Mouse (Mus musculus) hindbrain, postnatal 0 days (tissue): ENCODE data around the gene Ina. TPM values are rescaled to one million over a fixed set of nuclear protein-coding genes. Genes with fewer than 3 reads are reported as not detected.

Experiments
- ATAC-seq: fragments of 200-750 bp; cut with Nextera tagmentation; 2 replicates; pipeline ENCODE4 v1.8.0; 2017; ENCODE audit warnings: mild to moderate bottlenecking, moderate TSS enrichment, moderate library complexity
- DNase-seq: peaks from one replicate; pipeline ENCODE4 v3.0.0-alpha.2; 2015; ENCODE audit warnings: low spot score
- H3K27ac ChIP-seq: fragments of 300-500 bp; sonication (generic); 2 replicates; pipeline ENCODE4 v1.5.1; 2014; ENCODE audit warnings: mild to moderate bottlenecking
- H3K27me3 ChIP-seq: fragments of 300-500 bp; sonication (generic); 2 replicates; pipeline ENCODE4 v1.6.1; 2014; ENCODE audit warnings: low read length, mixed read lengths; ENCODE audit not compliant: insufficient read depth
- H3K36me3 ChIP-seq: fragments of 300-500 bp; sonication (generic); 2 replicates; pipeline ENCODE4 v1.6.1; 2014; ENCODE audit warnings: low read length, mixed read lengths; ENCODE audit not compliant: insufficient read depth
- H3K4me1 ChIP-seq: fragments of 300-500 bp; sonication (generic); 2 replicates; pipeline ENCODE4 v1.6.1; 2014; ENCODE audit warnings: antibody characterized with exemption, low read length, mixed read lengths; ENCODE audit not compliant: insufficient read depth
- H3K4me2 ChIP-seq: fragments of 300-500 bp; sonication (generic); 2 replicates; pipeline ENCODE4 v1.6.1; 2014; ENCODE audit warnings: low read depth, mild to moderate bottlenecking, low read length, moderate library complexity, mixed read lengths
- H3K4me3 ChIP-seq: fragments of 300-500 bp; sonication (generic); 2 replicates; pipeline ENCODE4 v1.5.1; 2014; ENCODE audit warnings: low read length
- H3K9ac ChIP-seq: fragments of 300-500 bp; sonication (generic); replicated peaks from 2 replicates; pipeline ENCODE4 v1.6.1; 2014; ENCODE audit warnings: mild to moderate bottlenecking, low read length, moderate library complexity, mixed read lengths
- H3K9me3 ChIP-seq: fragments of 300-500 bp; sonication (generic); 2 replicates; pipeline ENCODE4 v1.6.1; 2016; ENCODE audit warnings: low read length, mixed read lengths
- CTCF ChIP-seq: IDR thresholded peaks from 2 replicates; pipeline ENCODE4 v1.5.1; 2016; ENCODE audit warnings: antibody characterized with exemption, control low read depth, low read depth
- WGBS: fragments of 180-500 bp; shearing (Covaris S2); extraction: QIAGEN DNeasy Blood & Tissue Kit; methylation state at CpG from one replicate; pipeline ENCODE4 v1.1.7; 2014; 5-methylcytosine and 5-hydroxymethylcytosine counted together
- polyA plus RNA-seq: library from polyadenylated mRNA; unstranded; fragments of >200 nt; fragmentation: Nextera tagmentation; extraction: Ambion mirVana; gene quantifications from 2 replicates; pipeline ENCODE4 v1.2.1, GENCODE M21; 2015
- total RNA-seq: library from RNA; depleted of rRNA; stranded (reverse); fragments of >200 nt; gene quantifications from 2 replicates; pipeline ENCODE4 v1.2.3, GENCODE M21; 2014

The Ina gene
- total and polyA plus RNA-seq, 2 experiments from 2014 or later: 217 to 315 TPM

GRCm38 (mm10) chr19:46970121-46970729, 44.3 kb upstream of the Ina start:
- no peak for DNase-seq
- Histone ChIP-seq H3K4me1 (peaks cover 9% of the 10 kb centered on the region), H3K4me2 (no peak overlapping the region), H3K9me3 (no peaks in the 10 kb centered on the region), H3K27me3 (no peaks in the 10 kb centered on the region), H3K36me3 (no peaks in the 10 kb centered on the region), H3K9ac (no peak overlapping the region), H3K4me3 (no peak overlapping the region), H3K27ac (no peak overlapping the region)
- ATAC-seq: no peak
- 65% methylated on average over 13 of the region's 13 CpGs for WGBS
- TF ChIP-seq CTCF: no peak

DNA sequence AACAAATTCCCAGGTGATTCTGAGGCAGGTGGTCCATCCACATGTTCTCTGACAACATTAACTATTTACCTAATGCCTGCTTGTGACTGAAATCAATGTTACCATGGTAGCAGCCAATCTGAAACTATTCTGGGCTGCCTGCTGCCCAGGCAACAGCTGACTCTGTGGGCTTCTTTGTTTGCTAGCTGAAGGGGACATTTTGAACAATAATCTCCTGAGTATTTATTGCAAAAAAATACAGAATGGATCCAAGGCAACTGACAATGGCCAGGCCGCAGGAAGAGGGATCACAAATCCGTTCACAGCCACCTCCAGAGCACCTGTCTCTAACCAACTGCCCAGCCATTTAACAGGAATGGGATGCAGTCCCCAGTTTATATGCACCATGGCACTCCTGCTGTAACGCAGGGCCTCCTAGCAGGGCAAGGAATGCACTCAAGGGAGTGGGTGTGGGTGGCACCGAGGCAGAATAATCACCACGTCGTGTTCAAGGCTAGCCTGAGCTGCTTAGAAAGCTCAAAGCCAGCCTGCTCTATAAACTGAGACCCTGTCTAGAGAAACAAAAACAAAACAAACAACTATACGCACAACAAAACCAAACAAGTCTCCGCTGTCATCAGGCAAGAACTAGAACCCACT, 43.3 kb upstream of the Ina start:
- Histone ChIP-seq H3K4me2 (no peak overlapping the region), H3K27me3 (no peaks in the 10 kb centered on the region), H3K36me3 (no peaks in the 10 kb centered on the region), H3K27ac (peak overlapping the region; percentile 79), H3K4me3 (no peak overlapping the region), H3K9me3 (no peaks in the 10 kb centered on the region), H3K9ac (peak overlapping the region; percentile 28; the same call in 1 of the 2 replicates), H3K4me1 (peaks cover 9% of the 10 kb centered on the region)
- 23% methylated on average over 8 of the region's 8 CpGs for WGBS
- no peak for TF ChIP-seq CTCF
- ATAC-seq: no peak
- peak; percentile 59 for DNase-seq

DNA sequence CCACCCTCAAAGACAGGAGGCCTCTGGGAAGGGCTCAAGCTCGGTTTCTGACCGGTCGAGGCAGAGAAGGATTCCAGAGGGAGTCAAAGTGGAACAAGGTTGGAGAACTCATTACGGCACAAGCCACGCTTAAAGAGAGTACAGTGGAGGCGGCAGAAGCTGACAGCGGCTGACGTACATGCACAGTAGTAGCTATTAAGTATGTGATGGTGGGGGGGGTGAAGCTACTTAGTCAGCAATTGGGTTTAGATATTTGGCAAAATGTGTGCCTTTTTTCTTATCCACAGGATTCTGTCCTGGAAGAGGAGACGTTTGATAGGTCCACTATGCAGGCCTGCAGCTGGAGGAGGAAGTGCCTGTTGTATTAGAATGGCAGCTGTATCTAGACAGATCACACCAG, 42.8 kb upstream of the Ina start:
- Histone ChIP-seq H3K27ac (peak overlapping the region; percentile 79), H3K9me3 (no peaks in the 10 kb centered on the region), H3K4me1 (peaks cover 9% of the 10 kb centered on the region), H3K36me3 (no peaks in the 10 kb centered on the region), H3K4me2 (no peak overlapping the region), H3K4me3 (no peak overlapping the region), H3K9ac (0 out of 2 replicates have a peak overlapping the region, but pooled peaks have one; percentile 28), H3K27me3 (no peaks in the 10 kb centered on the region)
- DNase-seq (no peak), ATAC-seq (0 out of 2 replicates have a peak, but pooled peaks have one; percentile 6)
- WGBS: 36% methylated on average over 9 of the region's 9 CpGs
- no peak for TF ChIP-seq CTCF

DNA sequence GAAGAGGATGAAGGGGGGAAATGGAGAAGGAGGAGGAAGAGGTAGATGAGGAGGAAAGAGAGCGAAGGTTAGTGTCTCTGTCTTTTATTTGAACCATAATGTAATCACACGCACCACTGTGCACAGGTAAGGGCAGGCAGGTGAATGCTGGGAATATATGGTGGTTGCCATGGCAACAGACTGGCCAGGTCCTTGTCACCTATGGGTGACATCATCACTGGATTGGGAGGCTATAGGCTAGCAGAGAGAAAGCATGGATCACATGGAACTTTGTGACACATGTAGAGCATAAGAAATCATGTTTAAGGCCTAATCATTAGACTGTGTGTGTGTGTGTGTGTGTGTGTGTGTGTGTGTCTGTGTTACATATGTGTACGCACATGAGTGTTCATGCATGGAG, 42.3 kb upstream of the Ina start:
- H3K9ac ChIP-seq: no peak overlapping the region
- peak overlapping the region; percentile 79; the same call in 1 of the 2 replicates for H3K27ac ChIP-seq
- H3K4me2 ChIP-seq: no peak overlapping the region
- H3K27me3 ChIP-seq: no peaks in the 10 kb centered on the region
- peaks cover 9% of the 10 kb centered on the region for H3K4me1 ChIP-seq
- no peak overlapping the region for H3K4me3 ChIP-seq
- no peak for TF ChIP-seq CTCF
- H3K9me3 ChIP-seq: no peaks in the 10 kb centered on the region
- DNase-seq (no peak), ATAC-seq (peak; percentile 50; the same call in 1 of the 2 replicates)
- WGBS: 75% methylated on average over 3 of the region's 3 CpGs
- H3K36me3 ChIP-seq: no peaks in the 10 kb centered on the region

- no peaks in the 10 kb centered on the region for H3K27me3 ChIP-seq
- 42% methylated on average over 4 of the region's 4 CpGs for WGBS
These were observed 38.9 kb upstream of the Ina start for GRCm38 (mm10) chr19:46975565-46975964.

DNA sequence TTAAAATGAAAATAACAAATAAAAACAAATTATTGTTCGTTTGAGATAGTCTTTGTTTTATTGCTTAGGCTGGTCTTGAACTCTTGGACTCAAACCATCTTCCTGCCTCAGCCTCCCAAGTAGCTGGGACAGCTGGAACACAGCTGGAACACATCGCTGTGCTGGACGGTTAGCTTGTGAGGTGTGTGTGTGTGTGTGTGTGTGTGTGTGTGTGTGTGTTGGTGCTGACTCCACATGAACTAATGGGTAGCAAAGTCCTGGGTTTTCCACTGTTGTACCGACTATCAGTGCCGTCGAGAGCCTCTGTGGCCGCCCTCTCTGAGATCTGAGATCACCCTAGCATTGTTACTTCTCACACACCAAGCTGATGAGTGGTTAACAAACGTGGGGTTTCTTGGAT, 38.5 kb upstream of the Ina start:
- ATAC-seq: no peak
- H3K9ac ChIP-seq: no peak overlapping the region
- no peaks in the 10 kb centered on the region for H3K27me3 ChIP-seq
- WGBS: 85% methylated on average over 8 of the region's 8 CpGs
- TF ChIP-seq CTCF: no peak
- no peaks in the 10 kb centered on the region for H3K36me3 ChIP-seq
- no peak for DNase-seq
- peaks cover 9% of the 10 kb centered on the region for H3K4me1 ChIP-seq
- H3K27ac ChIP-seq: no peak overlapping the region
- H3K9me3 ChIP-seq: no peaks in the 10 kb centered on the region
- H3K4me2 ChIP-seq: no peak overlapping the region
- no peak overlapping the region for H3K4me3 ChIP-seq

More at GRCm38 (mm10) chr19:46975565-46975964, 38.9 kb upstream of the Ina start:
- no peak overlapping the region for H3K4me3 ChIP-seq
- TF ChIP-seq CTCF: no peak
- DNase-seq (no peak), ATAC-seq (no peak)
- no peaks in the 10 kb centered on the region for H3K36me3 ChIP-seq
- H3K9me3 ChIP-seq: no peaks in the 10 kb centered on the region
- no peak overlapping the region for H3K27ac ChIP-seq
- no peak overlapping the region for H3K9ac ChIP-seq
- H3K4me1 ChIP-seq: peaks cover 9% of the 10 kb centered on the region
- H3K4me2 ChIP-seq: no peak overlapping the region

- TF ChIP-seq CTCF: no peak
- WGBS: 63% methylated on average over 2 of the region's 2 CpGs
- no peaks in the 10 kb centered on the region for H3K36me3 ChIP-seq
These were observed 37.8 kb upstream of the Ina start for GRCm38 (mm10) chr19:46976743-46977142.

More at GRCm38 (mm10) chr19:46976743-46977142, 37.8 kb upstream of the Ina start:
- Histone ChIP-seq H3K4me2 (no peak overlapping the region), H3K27ac (no peak overlapping the region), H3K4me1 (peaks cover 2% of the 10 kb centered on the region; the same call in 1 of the 2 replicates), H3K9ac (no peak overlapping the region), H3K4me3 (no peak overlapping the region), H3K9me3 (no peaks in the 10 kb centered on the region), H3K27me3 (no peaks in the 10 kb centered on the region)
- ATAC-seq: no peak
- DNase-seq: no peak
